Mouse (Mus musculus) right cerebral cortex, postnatal 10 days (tissue): ENCODE results near the gene Pi4k2a.
"Not testable (repeated sequence)": the region's sequence is repeated elsewhere in the genome, so short reads cannot be mapped to it uniquely, and the experiment has no call there.

Source experiments
- DNase-seq, 2 experiments: peaks; one replicate each; pipeline ENCODE4 v3.0.0; 2021; ENCODE audit warnings: low spot score in 2 of 2

Pi4k2a gene

DNA sequence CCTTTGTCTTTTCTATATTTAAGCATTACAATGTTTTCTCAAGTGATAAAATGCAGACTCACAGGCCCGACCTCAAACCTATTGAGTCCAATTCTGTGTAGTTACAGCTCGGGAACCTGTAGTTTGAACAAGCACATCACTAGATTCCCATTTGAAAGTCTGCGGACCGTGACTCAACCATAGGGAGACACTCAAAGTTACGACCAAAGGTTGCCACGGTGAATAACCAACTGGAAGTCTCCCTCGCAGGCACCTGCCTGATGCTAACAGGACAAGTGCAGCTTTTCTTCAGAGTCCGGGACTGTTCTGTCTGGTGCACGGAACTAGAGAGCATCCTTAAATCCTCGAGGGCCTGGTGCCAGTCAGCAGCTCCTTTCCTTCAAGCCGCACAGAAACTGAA lies 9.8 kb upstream of the Pi4k2a start:
- DNase-seq = no peak

DNA sequence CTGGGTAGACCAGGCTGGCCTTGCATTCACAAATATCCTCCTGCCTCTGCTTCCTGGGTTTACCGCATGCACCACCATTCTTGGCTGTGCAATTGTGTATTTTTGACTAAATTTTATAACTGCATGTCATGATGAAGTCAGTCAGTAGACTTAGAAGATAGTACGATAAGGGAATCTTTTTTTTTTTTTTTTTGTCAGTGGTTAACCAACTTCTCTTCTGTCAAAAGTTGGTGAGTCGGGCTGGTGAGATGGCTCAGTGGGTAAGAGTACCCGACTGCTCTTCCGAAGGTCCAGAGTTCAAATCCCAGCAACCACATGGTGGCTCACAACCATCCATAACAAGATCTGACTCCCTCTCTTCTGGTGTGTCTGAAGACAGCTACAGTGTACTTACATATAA lies 8.7 kb upstream of the Pi4k2a start:
- DNase-seq = not testable (repeated sequence)

DNA sequence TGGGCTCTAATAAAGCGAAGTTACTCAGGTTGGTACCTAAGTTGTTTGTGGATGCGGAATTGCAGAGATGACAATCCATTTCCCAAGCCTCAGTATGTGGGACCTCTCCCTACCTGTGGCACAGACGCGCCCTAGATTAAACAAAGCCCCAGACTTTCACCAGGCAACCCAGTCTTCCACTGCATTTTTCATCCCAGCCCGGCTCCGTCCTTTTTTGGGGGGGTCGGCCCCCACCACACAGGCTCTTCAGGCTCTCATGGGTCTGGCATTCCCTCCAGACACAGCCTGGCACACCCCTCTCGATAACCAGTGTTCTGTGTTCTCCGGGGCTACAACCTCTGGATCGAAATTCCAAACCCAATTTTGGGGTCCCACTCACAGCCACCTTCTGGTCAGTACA lies 4.6 kb upstream of the Pi4k2a start:
- DNase-seq = peak in 1 of 2 experiments; percentile 42

DNA sequence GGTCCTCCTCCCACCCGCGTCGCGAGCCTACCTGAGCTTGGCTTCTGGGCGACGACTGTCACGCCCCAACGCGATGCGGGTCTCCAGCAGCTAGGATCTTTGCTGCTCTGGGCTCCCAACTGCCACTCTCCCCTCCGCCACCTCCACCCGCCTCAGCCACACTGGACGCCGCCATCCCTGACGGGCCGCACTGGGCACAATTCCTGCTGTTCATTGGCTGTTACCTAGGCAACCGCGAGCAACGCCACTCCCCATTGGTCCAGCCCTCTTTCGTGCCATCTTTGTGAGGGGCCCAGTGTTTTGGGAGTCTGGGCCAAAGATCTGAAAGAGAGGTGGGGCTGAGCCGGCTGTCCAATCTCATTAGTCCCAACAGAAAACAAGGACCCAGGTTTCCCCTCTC lies 4.1 kb upstream of the Pi4k2a start, which contains the start of gene Morn4:
Gene Morn4, minus strand, starts transcription at position 192 of the 400 bp plus-strand sequence.
- DNase-seq = peak; percentile 97 to 98

DNA sequence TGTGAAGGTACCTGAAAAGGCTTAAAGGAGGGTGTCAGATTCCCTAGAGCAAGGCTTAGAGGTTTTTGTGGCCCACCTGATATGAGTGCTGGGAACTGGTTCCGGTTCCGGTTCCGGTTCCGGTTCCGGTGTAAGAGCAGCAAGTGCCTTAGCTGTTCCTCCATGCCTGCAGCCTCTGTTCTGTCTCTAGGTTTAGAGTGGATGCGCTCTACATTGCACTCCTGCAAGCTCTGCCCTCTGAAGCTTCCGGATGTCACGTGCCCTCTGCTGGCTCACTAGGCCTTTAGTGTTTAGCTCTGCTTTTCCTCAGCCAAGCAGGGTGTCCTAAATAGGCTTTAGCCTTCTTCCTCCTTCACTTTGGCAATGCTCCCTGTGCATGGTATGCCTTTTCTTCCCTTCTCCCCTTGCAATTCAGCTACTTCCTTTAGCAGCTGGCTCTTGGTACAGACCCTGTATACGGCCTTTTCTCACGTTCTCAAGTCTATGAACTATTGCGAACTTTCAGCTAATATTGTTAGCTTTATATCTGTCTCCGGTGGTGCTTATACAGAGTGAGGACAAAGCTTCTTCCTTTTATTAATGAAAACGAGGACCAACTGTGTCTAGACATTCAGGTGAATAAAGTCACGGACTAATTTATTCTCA lies 1.0 kb upstream of the Pi4k2a start:
- DNase-seq = peak; percentile 72 to 82

DNA sequence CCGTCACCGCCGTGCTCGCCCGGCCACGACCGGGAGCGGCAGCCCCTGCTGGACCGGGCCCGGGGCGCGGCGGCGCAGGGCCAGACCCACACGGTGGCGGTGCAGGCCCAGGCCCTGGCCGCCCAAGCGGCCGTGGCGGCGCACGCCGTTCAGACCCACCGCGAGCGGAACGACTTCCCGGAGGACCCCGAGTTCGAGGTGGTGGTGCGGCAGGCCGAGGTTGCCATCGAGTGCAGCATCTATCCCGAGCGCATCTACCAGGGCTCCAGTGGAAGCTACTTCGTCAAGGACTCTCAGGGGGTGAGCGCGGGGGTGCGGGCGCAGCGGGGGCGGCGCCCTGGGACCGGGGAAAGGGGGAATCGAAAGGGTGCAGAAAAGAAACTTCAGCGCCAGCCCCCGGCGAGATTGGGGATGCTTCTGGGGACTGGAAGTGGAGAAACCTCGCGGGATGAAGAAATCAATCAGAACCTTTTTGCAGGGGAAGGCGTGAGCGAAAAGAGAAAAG lies 419 bp downstream of the Pi4k2a start:
- peak in 1 of 2 experiments; percentile 49 for DNase-seq

DNA sequence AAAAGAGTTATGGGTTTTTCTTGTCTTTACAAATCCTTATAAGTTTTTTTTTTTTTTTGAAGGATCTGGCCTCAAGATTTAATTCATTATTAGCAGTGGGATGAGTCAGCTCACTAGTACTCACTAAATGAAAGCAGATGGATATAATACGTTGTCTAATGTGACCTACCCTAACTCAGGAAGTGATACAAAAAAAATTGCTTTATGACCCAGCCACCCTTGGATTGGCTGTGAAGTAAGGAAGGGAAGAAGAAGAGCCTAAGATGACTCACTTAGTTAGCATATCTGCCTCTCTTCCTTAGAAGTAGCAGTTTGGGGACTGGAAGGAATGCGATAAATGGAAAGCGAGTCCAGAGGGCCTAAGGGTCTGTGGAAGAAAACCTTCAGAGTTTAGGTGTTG lies 9.1 kb downstream of the Pi4k2a start:
- DNase-seq = no peak

DNA sequence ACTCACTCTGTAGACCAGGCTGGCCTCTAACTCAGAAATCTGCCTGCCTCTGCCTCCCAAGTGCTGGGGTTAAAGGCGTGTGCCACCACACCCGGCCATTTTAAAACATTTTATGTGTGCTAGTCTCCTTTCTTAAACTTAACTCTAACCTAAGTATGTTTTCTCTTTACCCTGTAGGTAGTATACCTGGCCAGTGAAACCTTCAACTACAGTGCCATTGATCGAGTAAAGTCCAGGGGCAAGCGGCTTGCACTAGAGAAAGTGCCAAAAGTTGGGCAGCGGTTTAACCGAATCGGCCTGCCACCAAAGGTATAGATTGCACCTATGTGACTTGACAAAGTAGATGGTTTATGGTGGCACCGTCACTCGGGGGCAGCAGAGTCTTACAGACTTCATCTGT lies 14.4 kb downstream of the Pi4k2a start:
- no peak for DNase-seq

DNA sequence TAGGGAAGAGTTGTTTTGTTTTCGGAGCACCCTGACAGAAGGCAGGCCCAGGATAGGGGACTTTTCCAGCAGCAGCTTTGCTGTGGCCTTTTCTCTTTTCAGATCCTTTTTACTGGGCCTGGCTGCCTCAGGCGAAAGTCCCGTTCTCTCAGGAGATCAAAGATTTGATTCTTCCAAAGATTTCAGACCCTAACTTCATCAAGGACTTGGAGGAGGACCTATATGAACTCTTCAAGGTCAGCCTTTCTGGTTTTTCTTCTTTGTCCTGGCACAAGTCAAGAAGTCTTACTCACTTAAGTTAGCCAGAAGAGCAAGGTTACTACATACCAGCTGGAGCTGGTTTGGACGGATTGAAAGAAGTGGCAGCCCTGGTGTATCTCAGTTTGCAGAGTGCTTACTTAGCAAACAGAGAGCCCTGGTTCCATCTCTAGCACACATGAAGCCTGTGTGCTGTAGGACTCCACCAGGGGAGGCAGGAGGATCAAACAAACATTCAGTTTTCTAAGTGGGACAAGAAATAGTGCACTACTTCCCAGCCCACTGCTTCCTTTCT lies 25.6 kb downstream of the Pi4k2a start:
- DNase-seq = no peak

DNA sequence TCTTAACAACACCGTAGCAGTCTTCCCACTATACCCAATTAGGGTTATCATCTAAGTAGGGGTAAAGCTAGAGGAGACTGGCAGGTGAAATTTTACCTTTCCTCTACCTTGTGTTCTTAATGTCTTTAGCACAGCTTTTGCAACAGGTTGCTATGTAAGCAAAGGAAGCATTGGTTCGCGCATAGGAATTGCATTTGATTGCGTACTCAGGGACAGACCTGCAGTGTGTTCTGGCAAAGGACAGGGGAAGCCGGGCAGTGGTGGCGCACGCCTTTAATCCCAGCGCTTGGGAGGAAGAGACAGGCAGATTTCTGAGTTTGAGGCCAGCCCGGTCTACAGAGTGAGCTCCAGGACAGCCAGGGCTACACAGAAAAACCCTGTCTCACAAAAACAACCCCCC lies 27.9 kb downstream of the Pi4k2a start:
- DNase-seq = no peak

DNA sequence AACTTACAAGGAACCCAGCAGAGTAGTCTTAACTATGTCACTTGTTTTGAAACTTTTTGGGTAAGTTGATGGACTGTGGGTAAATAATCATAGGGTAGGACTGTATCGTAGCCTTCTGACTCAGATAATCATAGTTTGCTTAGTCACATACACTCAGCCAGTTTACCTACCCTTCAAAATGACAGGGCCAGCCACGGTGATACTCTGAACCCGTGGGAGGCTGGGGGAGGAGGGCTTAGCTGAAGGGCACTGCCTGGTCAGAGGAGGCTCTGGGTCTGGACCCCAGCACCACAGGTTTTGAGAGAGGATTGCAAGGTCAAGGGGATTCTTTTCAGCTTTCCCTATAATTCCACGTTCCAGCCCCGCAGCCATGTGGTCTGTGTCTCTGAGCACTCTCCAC lies 28.3 kb downstream of the Pi4k2a start:
- no peak for DNase-seq

DNA sequence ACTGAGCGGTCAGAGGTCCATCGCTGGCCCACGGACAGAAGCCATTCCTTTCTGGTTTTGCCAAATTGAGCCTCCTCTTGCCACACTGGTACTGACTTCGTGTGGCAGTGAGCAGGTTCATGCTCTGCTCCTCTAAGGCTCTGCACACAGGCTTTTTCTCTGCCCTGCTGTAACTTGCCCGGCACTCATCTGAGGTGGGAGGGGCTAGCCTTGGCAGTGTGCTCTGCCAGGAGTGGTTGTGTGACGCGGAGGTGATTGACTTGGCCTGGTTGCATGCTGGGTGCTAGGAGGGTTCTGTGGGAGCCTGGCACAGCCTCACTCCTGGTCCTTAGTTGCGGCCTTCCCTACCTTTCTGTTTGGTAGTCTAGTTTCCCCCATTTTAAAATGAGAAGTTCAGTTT lies 30.2 kb downstream of the Pi4k2a start:
- DNase-seq = no peak

DNA sequence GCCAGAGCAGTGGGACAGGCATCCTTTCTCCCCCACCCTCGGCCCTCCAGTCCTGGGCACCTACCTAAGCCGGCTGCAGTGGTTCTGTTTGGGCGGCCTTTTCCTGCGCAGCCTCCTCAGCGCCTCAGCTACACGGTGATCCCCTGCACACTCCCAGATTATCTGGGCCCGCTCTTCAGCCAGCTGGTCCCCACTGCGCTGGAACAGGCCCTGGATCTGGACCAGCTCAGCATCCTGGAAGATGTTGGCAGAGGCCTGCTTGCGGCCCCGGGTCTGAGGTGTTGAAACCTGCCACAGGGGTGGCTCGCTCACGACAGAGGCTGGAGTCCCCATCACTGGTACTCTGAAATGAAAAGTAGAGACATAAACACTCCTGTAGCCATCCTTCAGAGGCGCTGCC lies 34.4 kb downstream of the Pi4k2a start:
- no peak for DNase-seq

DNA sequence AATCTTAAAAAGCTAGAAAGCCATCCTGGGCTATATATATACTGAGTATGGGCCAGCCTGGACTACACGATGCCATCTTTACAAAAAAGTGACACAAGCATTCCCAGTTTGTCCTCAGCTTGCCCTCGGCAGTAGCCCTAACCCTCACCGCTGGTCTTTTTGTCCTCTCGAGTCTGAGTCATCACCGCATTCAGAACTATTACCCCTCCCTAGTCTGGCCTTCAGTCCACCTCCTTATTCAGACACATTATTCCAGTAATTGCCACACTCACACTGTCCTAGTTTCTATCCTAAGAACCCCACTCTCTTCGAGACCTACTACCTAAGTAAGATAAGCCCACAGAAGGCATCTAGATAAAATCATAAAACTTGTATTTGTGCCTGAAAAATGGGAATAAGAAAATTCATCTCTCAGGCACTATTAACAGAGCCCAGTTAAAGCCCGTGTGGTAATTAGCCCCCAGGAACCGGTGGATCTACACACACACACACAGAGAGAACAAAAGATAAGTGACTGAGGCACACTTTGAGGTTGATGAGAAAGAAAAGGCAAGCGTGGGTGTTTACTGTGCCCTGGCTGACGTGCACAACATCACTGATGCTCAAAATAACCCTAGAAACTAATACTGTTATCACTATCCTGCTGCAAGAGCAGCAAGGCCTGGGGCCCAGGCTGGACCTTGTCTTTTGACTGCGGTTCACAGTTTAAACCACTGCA lies 35.4 kb downstream of the Pi4k2a start:
- DNase-seq = no peak

DNA sequence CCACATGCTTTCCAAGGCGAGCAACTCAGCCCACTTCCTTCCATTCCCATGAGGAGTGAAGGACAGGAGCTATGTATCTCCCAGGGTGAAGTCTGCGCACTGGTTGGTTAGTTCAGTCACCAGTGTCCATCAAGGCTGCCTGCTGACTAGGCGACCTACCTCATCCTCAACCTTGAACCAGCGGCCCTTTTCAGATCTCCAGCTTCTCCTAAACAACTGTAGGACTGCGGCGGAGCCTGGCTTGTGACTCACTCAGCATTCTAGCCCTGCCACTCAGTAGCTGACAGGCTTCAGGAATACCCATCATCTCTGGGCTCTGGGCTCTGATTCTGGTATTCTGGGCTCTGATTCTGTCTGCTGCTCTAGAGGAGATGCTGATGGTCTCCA lies 35.9 kb downstream of the Pi4k2a start:
- no peak for DNase-seq

DNA sequence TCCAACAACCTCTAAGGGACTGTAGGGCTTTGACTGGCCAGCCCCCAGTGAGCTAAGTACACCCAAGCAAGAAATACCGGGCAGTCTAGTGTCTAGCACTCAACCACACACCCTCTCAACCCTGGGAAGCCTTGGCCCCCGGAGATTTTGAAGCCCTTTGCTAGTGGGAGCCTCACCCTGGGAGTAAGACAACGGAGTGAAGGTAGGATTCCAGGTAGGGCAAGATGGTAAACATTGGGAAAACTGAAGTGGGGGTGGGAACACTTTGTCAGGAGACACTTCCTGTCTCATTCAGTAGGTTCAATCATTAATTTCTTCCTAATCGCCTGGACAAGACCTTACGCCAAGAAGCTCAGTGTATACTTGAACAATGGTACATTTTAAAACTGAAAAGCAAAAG lies 36.8 kb downstream of the Pi4k2a start:
- DNase-seq = no peak

DNA sequence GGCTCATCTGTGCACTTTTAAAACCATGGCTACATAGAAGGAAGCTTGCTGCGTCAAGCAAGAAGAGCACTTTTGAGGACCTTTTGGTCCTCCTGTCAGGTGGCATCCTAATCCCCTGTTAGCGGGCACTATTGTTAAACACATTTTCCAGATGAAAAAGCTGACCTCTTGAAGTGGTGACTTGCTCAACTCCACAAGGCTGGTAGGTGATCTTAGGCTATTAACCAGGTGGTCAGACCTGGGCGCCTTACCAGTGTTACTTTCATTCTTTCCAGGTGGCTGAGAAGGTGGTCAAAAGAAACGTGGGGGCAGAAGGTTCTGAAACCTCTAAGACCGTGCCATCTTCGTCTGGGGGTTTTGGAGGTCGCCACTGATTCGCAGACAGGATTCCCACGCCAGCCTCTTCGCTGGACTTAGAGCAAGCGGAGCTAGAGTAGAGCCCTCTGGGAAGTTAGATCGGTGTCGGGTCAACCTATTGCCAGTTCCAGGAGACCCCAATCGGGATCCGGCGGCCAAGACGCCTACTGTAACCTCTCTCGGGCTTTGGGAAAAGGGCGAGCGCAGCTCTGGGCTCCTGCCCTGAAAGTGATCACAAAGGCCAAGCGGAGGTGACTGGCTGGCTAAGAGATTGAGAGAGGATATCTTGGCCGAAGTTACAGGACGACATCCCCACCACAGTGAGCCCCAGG lies 37.9 kb downstream of the Pi4k2a start:
- peak in 1 of 2 experiments; percentile 56 for DNase-seq

DNA sequence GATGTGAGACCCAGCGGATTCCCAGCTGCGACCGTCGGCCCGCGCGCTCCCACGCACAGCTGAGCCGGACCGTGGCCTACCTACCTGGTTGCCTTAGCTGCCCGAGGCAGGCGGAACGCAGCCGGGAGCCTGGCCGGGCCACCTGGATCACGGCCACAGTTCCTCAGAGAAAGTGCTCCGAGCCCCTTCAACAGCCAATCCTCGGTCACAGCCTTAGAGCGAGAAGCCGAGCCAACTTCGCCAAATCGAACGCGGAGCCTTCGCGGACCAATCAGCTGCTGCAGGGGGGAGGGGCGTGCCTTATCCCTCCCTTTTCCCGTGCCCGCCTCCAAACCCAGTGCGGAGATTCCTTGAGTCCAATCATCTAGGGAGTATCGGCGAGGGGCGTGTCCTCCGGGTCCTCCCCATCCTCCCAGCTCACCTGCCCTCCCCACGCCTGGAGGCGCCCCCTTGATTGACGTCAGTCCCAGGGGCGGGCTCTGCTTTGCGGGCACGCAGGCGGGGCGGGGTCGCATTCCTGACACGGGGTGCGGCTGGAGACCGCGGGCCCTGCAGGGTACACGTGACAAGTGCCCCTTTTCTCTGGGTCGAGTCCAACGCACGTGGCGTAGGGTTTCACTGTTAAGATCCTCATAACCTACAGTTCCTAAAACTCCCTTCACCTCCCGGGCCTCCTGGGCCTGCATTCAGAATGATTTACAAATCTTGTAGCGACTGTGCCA lies 38.7 kb downstream of the Pi4k2a start, which contains the start of gene Avpi1:
Gene Avpi1, minus strand, starts transcription at position 273 of the 722 bp plus-strand sequence.
- DNase-seq = peak; percentile 99

DNA sequence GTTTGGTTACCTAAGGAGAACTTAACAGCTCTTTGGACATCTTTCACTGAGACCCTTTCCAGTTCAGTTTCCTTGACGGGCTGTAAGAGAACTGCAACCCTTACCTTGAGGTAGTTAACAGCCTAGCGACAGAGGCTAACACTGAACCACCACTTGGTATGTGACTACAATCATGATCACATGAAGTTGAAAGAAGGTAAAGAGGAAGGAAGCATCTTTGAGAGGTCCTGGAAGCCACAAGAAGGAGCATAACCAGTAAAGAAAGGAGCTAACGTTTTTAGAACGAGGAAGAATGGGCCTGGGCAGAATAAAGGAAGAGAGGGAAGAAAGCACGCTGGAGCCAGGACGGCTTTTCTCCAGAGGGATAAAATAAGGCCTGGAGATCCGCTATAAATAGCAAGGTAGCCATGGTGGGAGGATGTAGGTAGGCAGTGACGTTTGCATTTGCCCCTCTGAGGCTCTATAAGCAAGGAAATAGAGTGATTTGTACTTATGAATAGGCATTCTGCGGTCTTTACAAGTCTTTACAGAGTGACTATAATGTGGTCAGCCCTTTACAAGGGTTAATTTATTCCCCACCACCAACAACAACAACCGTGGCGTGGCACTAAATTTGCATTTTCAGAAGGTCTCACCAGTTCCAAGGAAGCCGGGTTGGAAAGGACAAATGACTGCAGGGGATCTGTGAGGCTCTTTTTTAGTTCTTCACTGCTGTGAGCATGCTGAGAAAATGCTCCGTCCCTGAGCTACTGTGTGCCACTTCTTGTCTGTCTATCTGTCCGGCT lies 39.4 kb downstream of the Pi4k2a start:
- DNase-seq = no peak

DNA sequence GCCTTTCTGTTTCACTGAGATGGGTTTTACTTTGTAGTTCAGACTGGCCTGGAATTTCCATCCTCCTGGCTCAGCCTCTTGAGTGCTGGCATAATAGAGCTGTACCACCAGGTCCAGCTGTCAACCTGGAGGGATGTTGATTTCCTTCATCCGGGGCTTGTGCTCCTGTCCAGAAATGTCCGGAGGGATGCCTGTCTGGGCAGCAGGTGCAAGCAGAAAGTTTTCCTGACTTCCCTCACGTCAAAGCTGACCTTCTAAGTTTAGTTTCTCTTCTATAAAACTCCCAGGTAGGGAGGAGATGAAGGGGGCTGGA lies 40.0 kb downstream of the Pi4k2a start:
- no peak for DNase-seq

DNA sequence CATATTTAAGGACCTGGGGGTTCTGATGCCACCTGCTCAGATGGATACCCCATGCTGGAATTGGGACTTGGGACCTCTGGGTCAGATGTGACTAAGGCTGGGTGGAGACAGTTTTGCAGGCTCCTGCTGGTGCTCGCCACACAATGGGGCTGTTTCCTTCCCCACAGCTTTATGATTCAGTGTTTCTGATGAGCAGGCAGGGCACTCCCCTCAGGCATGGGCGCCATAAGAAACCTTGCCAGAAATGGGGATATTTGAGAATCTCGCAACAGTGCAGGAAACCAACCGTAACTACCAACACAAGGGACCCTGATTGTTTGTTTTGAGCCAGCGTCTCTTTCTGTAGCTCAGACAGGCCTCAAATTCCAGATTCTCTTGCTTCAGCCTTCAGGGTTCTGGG lies 40.8 kb downstream of the Pi4k2a start:
- DNase-seq = peak in 1 of 2 experiments; percentile 27
